In the genomic region with DNA sequence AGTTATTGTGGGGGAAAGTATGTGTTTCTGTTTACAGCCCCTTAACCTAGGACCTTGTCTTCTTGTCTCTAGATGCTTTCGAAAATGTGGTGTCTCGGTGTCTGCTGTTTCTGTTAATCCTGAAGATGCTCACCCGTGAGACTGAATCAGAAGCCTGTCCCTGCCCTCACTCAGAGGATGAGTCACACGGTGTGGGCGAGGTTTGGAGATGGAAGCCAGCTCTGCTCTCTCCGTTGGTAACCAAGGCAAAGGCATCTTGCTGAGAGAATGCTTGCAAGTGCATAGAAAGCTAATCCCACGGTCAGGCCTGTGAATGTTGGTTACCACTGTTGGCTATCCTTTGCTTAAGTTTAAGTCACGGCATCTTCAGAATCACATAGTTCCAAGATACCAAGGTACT, we compare ENCODE assay signal across 13 mouse cellular contexts.
DNase-seq lines count a peak whose midpoint lies in the region; ATAC-seq and TF ChIP-seq lines count a peak whose summit lies in the region.
"Had no signal": no experiment of that assay in that cellular context is flagged by ENCODE, and none has a peak within 500 bp of the region (broad histone marks: within the 10 kb centered on the region; RNA-seq: fewer than 3 reads in every experiment).

No protein-coding gene starts in this region.

- H3K4me3 ChIP-seq in midbrain, postnatal 0 days (ENCODE audit: low read depth, low read length), result no peak overlapping the region
- no peak overlapping the region for H3K4me3 ChIP-seq in midbrain, embryonic 10.5 days
- H3K4me3 ChIP-seq in kidney, embryonic 16.5 days (ENCODE audit: low read length), result no peak overlapping the region
- H3K4me3 ChIP-seq: erythroblast, embryonic 14.5 days; liver, embryonic 15.5 days; megakaryocyte, embryonic 14.5 days; neural tube, embryonic 13.5 days had no signal

- no peak overlapping the region for H3K27ac ChIP-seq in midbrain, postnatal 0 days (ENCODE audit: low read depth, low read length)
- H3K27ac ChIP-seq in midbrain, embryonic 10.5 days (replicated peaks), result no peak overlapping the region
- H3K27ac ChIP-seq in kidney, embryonic 16.5 days (ENCODE audit: low read length), result no peak overlapping the region
- H3K27ac ChIP-seq: liver, embryonic 15.5 days; neural tube, embryonic 13.5 days had no signal

- WGBS in midbrain, postnatal 0 days, result 43% methylated on average over 8 of the region's 8 CpGs
- 63% methylated on average over 8 of the region's 8 CpGs for WGBS in midbrain, embryonic 10.5 days
- WGBS in kidney, embryonic 16.5 days, result 87% methylated on average over 8 of the region's 8 CpGs

- ATAC-seq in midbrain, postnatal 0 days (ENCODE audit: low FRiP score), result no peak; the same call in 1 of the 2 replicates
- ATAC-seq in kidney, embryonic 16.5 days (ENCODE audit: low FRiP score, low TSS enrichment), result no peak

- H3K27me3 ChIP-seq in midbrain, postnatal 0 days (ENCODE audit: insufficient read depth, low read length), result no peaks in the 10 kb centered on the region
- no peaks in the 10 kb centered on the region for H3K27me3 ChIP-seq in midbrain, embryonic 10.5 days (ENCODE audit: low read depth, poor library complexity, severe bottlenecking)
- no peaks in the 10 kb centered on the region for H3K27me3 ChIP-seq in kidney, embryonic 16.5 days (ENCODE audit: insufficient read depth, low read length)
- H3K27me3 ChIP-seq: liver, embryonic 15.5 days; megakaryocyte, embryonic 14.5 days; neural tube, embryonic 13.5 days had no signal

- no peaks in the 10 kb centered on the region for H3K9me3 ChIP-seq in midbrain, postnatal 0 days (ENCODE audit: low read length)
- H3K9me3 ChIP-seq in midbrain, embryonic 10.5 days (replicated peaks), result no peaks in the 10 kb centered on the region
- no peaks in the 10 kb centered on the region for H3K9me3 ChIP-seq in kidney, embryonic 16.5 days (ENCODE audit: low read length)
- H3K9me3 ChIP-seq: liver, embryonic 15.5 days; megakaryocyte, embryonic 14.5 days; neural tube, embryonic 13.5 days had no signal

- no peak for TF ChIP-seq CTCF in midbrain, postnatal 0 days (IDR thresholded peaks at IDR 0.05)

- no peaks in the 10 kb centered on the region for H3K4me1 ChIP-seq in midbrain, postnatal 0 days (ENCODE audit: insufficient read depth, low read length)
- H3K4me1 ChIP-seq in midbrain, embryonic 10.5 days, result peaks cover 11% of the 10 kb centered on the region; the same call in 1 of the 2 replicates
- H3K4me1 ChIP-seq in kidney, embryonic 16.5 days (ENCODE audit: insufficient read depth, low read length), result no peaks in the 10 kb centered on the region
- H3K4me1 ChIP-seq: liver, embryonic 15.5 days; megakaryocyte, embryonic 14.5 days; neural tube, embryonic 13.5 days had no signal

- H3K4me2 ChIP-seq in midbrain, postnatal 0 days (ENCODE audit: low read depth, low read length, poor library complexity, severe bottlenecking), result no peak overlapping the region
- H3K4me2 ChIP-seq in kidney, embryonic 16.5 days (replicated peaks; ENCODE audit: low read depth, low read length), result no peak overlapping the region
- H3K4me2 ChIP-seq: liver, embryonic 15.5 days; neural tube, embryonic 13.5 days had no signal

- no peaks in the 10 kb centered on the region for H3K36me3 ChIP-seq in midbrain, postnatal 0 days (ENCODE audit: insufficient read depth, low read length)
- H3K36me3 ChIP-seq in midbrain, embryonic 10.5 days, result no peaks in the 10 kb centered on the region
- H3K36me3 ChIP-seq in kidney, embryonic 16.5 days (ENCODE audit: insufficient read depth, low read length), result no peaks in the 10 kb centered on the region
- H3K36me3 ChIP-seq: liver, embryonic 15.5 days; neural tube, embryonic 13.5 days had no signal

- no peak overlapping the region for H3K9ac ChIP-seq in midbrain, postnatal 0 days (replicated peaks; ENCODE audit: low read length, poor library complexity, severe bottlenecking)
- no peak overlapping the region for H3K9ac ChIP-seq in kidney, embryonic 16.5 days (replicated peaks; ENCODE audit: low read length)
- H3K9ac ChIP-seq: liver, embryonic 15.5 days; neural tube, embryonic 13.5 days had no signal

- peak; percentile 50 for DNase-seq in midbrain, postnatal 0 days (ENCODE audit: low spot score)
- no peak for DNase-seq in midbrain, embryonic 10.5 days (ENCODE audit: low spot score)
- DNase-seq in cerebellum, adult 9-11 months, result peak; percentile 5
- peak; percentile 61 to 75 for DNase-seq in left cerebral cortex, adult 18-20 months (ENCODE audit: low spot score in 2 of 2)
- no peak for DNase-seq in urinary bladder, postnatal 36 days (ENCODE audit: low spot score in 2 of 2)
- DNase-seq in embryo, embryonic 10 days (ENCODE audit: low spot score), result no peak
- DNase-seq: kidney, postnatal 36 days; thymus, postnatal 4 days had no signal

Comparison
In these comparisons a context has a peak if more than half of its experiments do, and no peak if none do; other contexts are left out.
1. DNase-seq: peak in midbrain, postnatal 0 days (single experiment), cerebellum, adult 9-11 months (single experiment) and left cerebral cortex, adult 18-20 months (2 of 2); none in midbrain, embryonic 10.5 days (single experiment), urinary bladder, postnatal 36 days (0 of 2) and embryo, embryonic 10 days (single experiment).